Mouse (Mus musculus): ENCODE measurements around the gene Ehf.

DNA sequence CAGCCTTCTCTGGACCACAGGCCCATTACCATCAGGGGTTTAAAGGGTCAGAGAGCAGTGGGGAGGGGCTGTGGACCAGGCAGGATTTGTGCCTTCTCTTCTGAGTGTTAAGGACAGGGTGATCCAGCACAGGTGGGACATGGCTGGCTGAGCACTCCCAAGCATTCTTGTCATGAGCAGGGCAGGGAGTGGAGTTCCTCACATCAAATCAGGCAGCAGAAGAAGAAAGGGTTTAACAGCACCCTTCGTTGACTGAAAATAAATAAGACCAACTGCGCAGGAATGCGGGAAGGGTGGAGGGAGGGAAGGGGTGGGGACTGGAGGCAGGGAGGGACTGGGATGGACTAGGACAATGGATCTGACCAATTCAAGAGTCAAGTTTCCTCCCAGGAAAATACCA lies 8.6 kb downstream of the Ehf start:
- TF ChIP-seq CTCF (IDR thresholded peaks at IDR 0.05; ENCODE audit: low read depth) (no peak), EP300 (optimal IDR thresholded peaks at IDR 0.05) (no peak)

Data from stomach, postnatal 0 days (tissue).